Mouse (Mus musculus): ENCODE measurements around the gene Tmtc2.

Gene Tmtc2

DNA sequence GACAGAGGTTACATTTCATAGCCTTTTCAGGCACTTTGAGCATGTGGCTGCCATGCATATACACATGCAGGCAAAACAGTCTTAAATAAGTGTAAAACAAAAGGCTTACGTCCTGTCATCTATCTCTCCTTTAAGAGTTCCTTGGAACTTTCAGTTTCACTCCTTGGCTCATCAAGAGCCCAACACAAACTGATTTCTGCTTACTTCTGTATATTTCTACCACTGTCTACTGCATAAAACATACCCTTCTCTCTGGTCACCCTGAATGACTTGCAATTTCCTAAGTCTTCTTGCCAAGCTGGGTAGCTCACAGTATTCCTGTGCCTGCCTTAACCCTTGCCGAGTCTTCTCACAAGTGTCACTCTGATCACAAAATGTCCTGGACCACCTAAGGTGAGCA lies 26.2 kb downstream of the Tmtc2 start:
- no peak for DNase-seq (ENCODE audit: low read depth, low spot score)

DNA sequence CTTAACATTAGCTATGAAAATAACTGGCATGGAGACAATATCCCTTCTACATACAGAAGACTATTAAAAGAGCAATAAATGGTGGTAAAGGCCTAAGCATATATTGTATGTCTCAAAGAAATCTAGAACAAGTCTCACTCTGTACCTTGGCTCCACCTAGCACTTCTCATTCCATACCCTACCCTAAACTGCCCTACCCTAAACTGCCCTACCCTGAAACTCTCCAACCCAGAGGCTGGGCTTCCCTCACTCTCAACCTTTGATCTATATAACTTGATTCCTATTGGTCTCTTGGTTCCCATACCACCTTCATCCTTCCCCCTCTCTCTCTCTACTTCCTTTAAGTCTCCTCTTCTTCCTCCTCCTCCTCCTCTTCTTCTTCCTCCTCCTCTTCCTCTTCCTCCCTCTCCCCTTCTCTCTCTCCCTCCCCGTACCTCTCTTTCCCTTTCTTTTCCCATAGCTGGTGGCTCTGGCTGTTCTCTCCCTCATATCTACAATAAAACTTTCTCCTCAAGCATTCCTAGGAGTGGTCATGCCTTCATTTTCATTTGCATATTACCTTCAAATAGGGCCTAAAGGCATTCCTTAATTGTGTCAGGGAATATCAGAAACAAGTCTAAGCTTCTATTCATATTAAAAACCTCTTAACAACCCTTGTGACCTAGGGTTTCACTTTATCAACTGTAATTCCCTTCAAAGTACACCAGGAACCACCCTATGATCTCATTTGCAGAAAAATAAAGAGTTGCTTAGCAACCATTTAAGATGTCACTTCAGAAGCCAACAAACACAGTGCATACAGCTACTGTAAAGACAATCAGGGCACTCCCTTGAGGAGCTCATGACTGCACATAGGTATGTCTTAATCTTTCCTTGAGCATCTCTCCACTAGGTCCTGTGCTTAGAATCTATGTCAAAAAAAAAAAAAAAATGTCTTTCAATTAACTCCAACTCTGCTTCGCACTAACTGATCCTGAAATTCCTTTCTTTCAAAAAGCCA lies 29.9 kb downstream of the Tmtc2 start:
- DNase-seq (ENCODE audit: low read depth, low spot score) = no peak

DNA sequence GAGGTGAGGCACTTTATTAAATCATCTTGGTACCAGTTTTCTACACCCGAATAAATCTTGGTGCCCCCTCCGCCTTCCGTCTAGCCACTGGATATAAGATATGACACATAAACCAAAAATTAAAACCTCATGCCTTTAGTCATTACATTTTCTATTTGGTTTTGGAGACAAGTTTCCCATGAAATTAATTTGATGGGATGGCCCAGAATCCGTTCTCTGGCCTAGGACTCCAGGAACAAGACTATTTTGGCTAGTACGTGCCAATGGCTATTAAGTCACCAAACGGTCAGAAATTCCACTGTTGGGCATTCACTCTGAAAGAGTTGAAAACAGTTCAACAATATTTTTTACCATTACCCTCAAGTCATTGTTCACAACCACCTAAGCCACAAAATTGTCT lies 32.2 kb downstream of the Tmtc2 start:
- no peak for DNase-seq (ENCODE audit: low read depth, low spot score)

DNA sequence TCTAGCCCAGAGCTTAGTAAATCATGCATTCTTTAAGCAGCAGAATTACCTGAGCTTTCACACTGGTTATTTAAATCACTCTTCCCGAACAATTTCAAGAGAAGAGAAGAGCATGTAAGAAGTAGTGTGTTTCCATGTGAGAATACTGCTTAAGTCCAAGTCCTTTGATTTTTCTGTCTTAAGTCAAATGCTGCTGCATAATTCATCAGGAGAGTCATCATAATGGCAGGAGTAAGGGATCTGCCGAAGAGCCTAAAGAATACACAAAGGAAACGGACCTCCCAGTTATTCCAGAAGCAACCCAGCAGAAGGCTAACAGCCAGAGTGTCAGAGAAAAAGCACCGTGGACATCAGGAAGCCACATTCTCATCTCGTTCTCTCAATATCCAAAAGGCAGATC lies 34.6 kb downstream of the Tmtc2 start:
- DNase-seq (ENCODE audit: low read depth, low spot score) = no peak

DNA sequence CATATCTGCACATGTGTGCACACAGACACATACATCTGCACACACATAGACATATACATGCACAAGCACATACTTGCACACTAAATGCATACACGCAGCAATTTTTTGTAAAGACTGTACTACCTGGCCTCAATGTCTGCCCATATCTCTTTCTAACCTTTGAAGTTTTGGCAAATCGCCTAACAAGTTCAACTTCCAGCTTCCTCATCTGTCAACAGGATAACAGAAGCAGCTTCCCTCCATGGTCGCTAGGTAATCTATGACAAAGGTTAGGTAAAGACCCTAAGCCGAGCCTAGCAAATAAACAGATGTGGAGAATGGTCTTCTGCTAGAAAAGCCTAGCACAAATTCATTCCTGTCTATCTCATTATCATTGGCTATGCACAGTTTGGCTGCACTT lies 37.3 kb downstream of the Tmtc2 start:
- no peak for DNase-seq (ENCODE audit: low read depth, low spot score)

- no peak for DNase-seq (ENCODE audit: low read depth, low spot score)
These were observed 38.4 kb downstream of the Tmtc2 start for GRCm38 (mm10) chr10:105535848-105536247.

GRCm38 (mm10) chr10:105532747-105533146 lies 41.5 kb downstream of the Tmtc2 start:
- DNase-seq (ENCODE audit: low read depth, low spot score) = no peak

DNA sequence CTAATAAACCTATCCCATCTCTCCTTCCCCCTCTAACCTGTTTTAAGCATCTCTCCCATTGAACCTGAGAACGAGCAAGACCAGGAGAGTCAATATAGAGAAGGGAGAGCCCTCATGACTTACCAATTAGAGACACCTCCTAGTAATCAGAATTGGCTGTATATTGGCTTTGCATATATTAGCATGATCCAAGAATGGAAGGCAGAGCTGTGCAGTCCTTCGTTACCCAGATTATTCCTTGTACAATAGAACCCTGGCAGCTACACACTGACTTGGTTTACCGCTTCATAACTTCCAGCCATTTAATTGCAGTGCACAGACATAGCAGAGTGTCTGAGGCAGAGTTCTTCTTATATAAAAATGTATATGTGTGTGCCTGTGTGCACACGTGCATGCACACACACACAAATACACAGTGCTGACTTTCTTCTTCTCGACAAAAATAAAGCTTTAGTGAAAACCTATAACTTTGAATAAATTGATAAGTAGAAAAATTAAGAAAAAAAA lies 42.2 kb downstream of the Tmtc2 start:
- DNase-seq (ENCODE audit: low read depth, low spot score) = no peak

DNA sequence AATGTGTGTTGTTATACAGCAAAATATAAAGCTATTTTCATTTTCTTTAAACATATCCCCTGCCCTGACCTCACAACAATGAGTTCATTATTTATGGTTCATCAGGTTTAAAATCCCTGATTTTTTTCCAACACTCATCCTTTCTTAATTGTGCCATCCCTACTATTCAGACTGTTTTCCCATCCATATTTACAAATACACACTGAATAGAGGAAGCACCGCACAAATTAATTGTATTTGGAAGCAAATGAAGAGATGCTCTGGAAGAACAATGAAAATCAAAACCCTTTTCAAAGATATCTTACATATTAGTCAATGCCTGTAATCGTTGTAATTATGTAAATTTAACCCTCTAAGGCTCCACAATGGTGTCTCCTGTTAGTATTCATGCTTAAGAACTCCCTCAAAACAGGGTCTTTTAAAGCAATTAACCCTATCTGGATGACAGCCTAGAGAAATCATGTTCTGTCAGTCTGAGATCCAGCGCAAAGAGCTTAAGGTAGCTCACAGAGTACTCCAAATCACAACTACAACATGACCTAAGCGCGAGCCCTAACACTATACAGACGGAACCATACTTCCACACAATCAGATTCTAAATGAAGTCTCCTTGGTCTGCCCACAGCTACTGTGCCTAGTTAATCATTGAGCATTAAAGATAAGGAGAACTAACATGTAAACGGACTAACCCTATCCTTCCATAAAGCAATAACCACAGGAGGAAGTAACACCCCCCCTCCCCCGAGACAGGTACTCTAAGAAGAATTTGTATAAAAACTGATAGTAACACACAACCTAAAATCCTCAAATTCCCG lies 43.0 kb downstream of the Tmtc2 start:
- no peak for DNase-seq (ENCODE audit: low read depth, low spot score)

DNA sequence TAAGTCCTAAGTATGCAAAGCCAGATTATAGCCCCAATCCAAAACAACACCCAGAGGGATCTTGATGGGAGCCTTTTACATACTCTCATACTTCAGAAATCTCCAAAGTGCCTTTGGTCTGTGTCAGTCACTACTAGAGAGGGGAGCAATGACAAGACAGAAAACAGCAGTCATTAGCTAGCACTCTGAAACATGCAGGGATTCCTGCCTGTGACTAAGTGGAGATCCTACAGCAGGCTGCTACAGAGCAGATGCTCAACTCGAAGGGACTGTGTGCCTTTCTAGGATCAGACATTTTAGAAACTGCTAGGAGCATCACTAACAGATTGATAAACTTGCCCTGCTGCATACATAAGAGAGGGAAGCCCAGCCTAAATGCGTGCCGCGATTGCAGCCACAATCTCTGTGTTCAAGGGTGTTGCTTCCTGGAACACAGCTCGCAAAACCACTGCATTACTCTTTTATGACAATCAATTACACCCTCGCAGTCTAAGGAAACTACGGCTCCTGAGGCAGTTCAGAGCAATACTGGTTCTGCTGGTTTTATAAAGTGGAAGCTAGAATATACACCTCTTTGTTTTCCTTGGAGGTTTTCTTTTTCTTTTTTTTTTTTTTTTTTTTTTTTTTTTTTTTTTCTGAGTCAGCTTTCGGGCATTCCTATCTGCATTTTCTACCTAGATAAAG lies 50.7 kb downstream of the Tmtc2 start:
- DNase-seq (ENCODE audit: low read depth, low spot score) = no peak

GRCm38 (mm10) chr10:105522431-105522830 lies 51.8 kb downstream of the Tmtc2 start:
- no peak for DNase-seq (ENCODE audit: low read depth, low spot score)

DNA sequence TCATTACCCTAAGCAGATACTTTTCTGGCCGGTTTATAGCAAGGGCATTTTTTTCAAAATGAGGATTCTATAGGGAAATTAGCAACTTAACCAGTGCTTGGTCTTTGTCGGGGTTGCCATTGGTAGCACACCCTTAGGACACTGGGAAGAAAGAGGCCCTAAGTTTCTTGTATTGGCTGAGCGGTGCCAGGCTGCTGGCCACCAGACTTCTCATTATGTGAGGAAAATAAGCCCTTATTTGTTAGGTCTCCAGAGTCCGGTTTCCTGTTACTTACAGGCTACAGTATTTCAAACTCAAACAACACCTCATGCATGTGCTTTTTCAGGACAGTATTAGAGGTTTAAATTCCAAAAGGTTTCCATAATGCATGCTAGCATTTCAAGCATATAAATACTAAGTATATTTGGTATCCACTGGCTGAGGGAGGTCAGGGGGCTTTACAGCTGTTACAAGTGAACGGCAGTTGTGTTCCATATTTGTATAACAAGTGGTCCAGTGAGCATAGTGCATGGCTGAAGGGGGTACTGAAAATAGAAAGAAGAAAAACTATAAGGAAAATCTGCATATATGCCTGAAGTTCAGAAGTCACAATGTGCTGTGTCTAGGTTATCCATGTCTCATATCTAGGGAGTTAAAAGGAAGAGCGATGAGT lies 55.0 kb downstream of the Tmtc2 start:
- DNase-seq (ENCODE audit: low read depth, low spot score) = no peak

DNA sequence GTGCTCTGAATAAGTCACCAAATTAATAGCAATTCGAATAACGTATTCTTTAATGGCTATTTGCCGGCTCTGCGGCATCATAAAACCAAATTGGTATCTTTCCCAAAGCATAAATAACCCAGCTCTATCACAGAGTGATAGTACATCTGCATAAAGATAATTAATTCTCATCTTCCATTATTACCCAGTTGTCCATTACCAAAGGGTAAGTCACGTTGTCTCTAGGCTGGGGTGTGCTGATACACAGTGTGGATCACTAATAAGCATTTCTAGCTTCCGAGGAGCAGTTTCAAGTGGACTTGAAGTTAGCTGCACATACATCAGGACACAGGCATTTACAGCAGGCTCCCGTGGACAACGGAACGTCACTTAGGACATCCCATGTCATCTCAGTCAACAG lies 56.1 kb downstream of the Tmtc2 start:
- DNase-seq (ENCODE audit: low read depth, low spot score) = no peak

- DNase-seq (ENCODE audit: low read depth, low spot score) = no peak
These were observed 60.4 kb downstream of the Tmtc2 start for GRCm38 (mm10) chr10:105513777-105514322.

GRCm38 (mm10) chr10:105509896-105510272 lies 64.4 kb downstream of the Tmtc2 start:
- DNase-seq (ENCODE audit: low read depth, low spot score) = no peak

DNA sequence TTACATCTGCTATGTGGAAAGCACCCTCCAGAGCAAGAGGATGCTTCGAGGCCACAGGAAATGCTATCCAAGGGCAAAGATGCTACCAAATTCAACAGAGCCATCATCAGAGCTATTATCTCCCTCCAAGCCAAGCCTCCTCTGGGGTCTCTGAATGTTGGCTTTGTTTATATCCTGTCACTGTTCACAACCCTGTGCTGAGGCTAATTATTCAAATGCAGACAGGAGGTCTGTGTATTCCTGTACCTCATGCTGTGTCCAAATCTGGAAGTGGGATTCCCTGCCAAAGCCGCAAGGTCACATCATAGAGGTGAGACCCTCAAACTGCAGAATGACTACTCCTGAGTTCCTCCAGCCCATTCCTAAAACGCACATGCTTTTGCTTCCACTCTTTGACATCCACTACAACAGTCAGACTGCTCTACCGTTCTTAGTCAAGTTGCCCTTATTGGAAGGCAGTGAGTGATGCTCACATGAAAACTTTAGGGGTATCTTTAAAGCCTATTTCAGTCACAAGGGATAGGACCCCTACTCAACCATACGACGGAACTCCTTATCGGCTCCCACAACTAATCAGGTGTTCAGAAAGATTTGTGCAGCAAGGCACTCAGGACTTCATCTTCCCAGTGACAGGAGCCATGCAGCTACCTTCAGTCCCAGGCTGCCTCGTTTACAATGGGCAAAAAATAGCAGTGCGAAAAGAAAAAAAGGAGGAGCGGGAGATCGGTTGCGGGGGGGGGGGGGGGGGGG lies 64.9 kb downstream of the Tmtc2 start:
- no peak for DNase-seq (ENCODE audit: low read depth, low spot score)

- no peak for DNase-seq (ENCODE audit: low read depth, low spot score)
These were observed 66.1 kb downstream of the Tmtc2 start for GRCm38 (mm10) chr10:105507982-105508786.

GRCm38 (mm10) chr10:105506046-105506445 lies 68.2 kb downstream of the Tmtc2 start:
- DNase-seq (ENCODE audit: low read depth, low spot score) = no peak

DNA sequence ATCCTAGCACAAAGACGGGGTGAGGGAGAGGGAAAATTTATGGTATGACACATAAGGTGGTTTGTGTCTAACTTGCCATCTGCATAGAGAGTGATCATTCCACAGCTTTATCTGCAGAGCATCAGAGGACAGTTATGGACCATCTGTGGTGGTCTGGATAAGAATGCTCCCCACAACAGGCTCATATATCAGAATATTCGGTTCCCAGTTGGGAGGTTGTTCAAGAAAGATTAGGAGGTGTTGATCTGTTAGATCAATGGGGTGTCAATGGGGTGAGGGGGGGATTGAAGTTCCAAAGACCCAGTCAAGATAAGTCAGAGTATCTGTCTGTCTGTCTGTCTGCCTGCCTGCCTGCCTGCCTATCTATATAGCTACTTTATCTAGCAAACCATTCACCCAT lies 69.8 kb downstream of the Tmtc2 start:
- DNase-seq (ENCODE audit: low read depth, low spot score) = no peak

All from retina, postnatal 7 days (tissue).